Mouse (Mus musculus) midbrain, embryonic 10.5 days (tissue): ENCODE results near the gene Reps1. TPM values are rescaled to one million over a fixed set of nuclear protein-coding genes. Genes with fewer than 3 reads are reported as not detected.

Experiments used
- polyA plus RNA-seq: library from polyadenylated mRNA; unstranded; fragments of >200 nt; fragmentation: Nextera tagmentation; extraction: Ambion mirVana; gene quantifications from 2 replicates; pipeline ENCODE4 v1.2.1, GENCODE M21; 2016

The Reps1 gene
- polyA plus RNA-seq, 1 experiment from 2014 or later, result 15.1 TPM

Other genes with a start within 250 kb of the Reps1 start
- 2.6 and 2.8 TPM in 2 replicates for gene Heca, start 107.8 kb upstream of the Reps1 start, polyA plus RNA-seq
- gene Abracl, start 32.6 kb upstream of the Reps1 start, polyA plus RNA-seq, result 152 and 161 TPM in 2 replicates
- 0.22 and 0.27 TPM in 2 replicates for gene Ect2l, start 155.0 kb downstream of the Reps1 start, polyA plus RNA-seq
- 5.7 and 7.1 TPM in 2 replicates for gene Ccdc28a, start 179.1 kb downstream of the Reps1 start, polyA plus RNA-seq